Mouse (Mus musculus) limb, embryonic 14.5 days (tissue): ENCODE data around the gene Sae1. TPM values are rescaled to one million over a fixed set of nuclear protein-coding genes. Genes with fewer than 3 reads are reported as not detected.
"Not testable (repeated sequence)": the region's sequence is repeated elsewhere in the genome, so short reads cannot be mapped to it uniquely, and the experiment has no call there.

ENCODE experiments used
- ATAC-seq: fragments of 200-750 bp; cut with Nextera tagmentation; 2 replicates; pipeline ENCODE4 v1.8.0; 2017; ENCODE audit warnings: low read depth, moderate number of reproducible peaks, moderate TSS enrichment; ENCODE audit not compliant: low FRiP score
- DNase-seq: peaks from one replicate; pipeline ENCODE4 v3.0.0-alpha.2; 2015; ENCODE audit warnings: low spot score
- H3K27ac ChIP-seq: fragments of 300-500 bp; sonication (generic); replicated peaks from 2 replicates; pipeline ENCODE4 v1.5.1; 2014; ENCODE audit warnings: low read depth, mild to moderate bottlenecking, low read length, moderate library complexity, mixed read lengths
- H3K27me3 ChIP-seq: fragments of 300-500 bp; sonication (generic); 2 replicates; pipeline ENCODE4 v1.6.1; 2014; ENCODE audit warnings: low read length, mixed read lengths; ENCODE audit not compliant: control insufficient read depth, insufficient read depth
- H3K36me3 ChIP-seq: fragments of 300-500 bp; sonication (generic); 2 replicates; pipeline ENCODE4 v1.6.1; 2014; ENCODE audit warnings: mild to moderate bottlenecking, low read length, moderate library complexity, mixed read lengths; ENCODE audit not compliant: control insufficient read depth, insufficient read depth
- H3K4me1 ChIP-seq: fragments of 300-500 bp; sonication (generic); 2 replicates; pipeline ENCODE4 v1.6.1; 2014; ENCODE audit warnings: antibody characterized with exemption, low read length, mixed read lengths; ENCODE audit not compliant: control insufficient read depth, insufficient read depth
- H3K4me2 ChIP-seq: fragments of 300-500 bp; sonication (generic); replicated peaks from 2 replicates; pipeline ENCODE4 v1.6.1; 2014; ENCODE audit warnings: low read depth, mild to moderate bottlenecking, low read length, moderate library complexity; ENCODE audit not compliant: severe bottlenecking
- H3K4me3 ChIP-seq: fragments of 300-500 bp; sonication (generic); replicated peaks from 2 replicates; pipeline ENCODE4 v1.5.1; 2014; ENCODE audit warnings: low read length
- H3K9ac ChIP-seq: fragments of 300-500 bp; sonication (generic); 2 replicates; pipeline ENCODE4 v1.6.1; 2014; ENCODE audit warnings: mild to moderate bottlenecking, low read depth, low read length, moderate library complexity; ENCODE audit not compliant: severe bottlenecking
- H3K9me3 ChIP-seq: fragments of 300-500 bp; sonication (generic); 2 replicates; pipeline ENCODE4 v1.6.1; 2016; ENCODE audit warnings: low read length; ENCODE audit not compliant: control insufficient read depth
- POLR2A ChIP-seq: fragments of 200-500 bp; IDR thresholded peaks from 2 replicates; pipeline ENCODE4 v1.8.0; 2012; ENCODE audit warnings: inconsistent platforms, mild to moderate bottlenecking, moderate library complexity, borderline replicate concordance; ENCODE audit not compliant: insufficient read depth, insufficient read length; ENCODE audit errors: extremely low read depth
- whole genome bisulfite sequencing: fragments of 180-500 bp; shearing (Covaris S2); extraction: QIAGEN DNeasy Blood & Tissue Kit; methylation state at CpG from one replicate; pipeline ENCODE4 v1.1.7; 2014; 5-methylcytosine and 5-hydroxymethylcytosine counted together
- polyA plus RNA-seq, 2 experiments: library from polyadenylated mRNA; depleted of rRNA in 1 of 2; stranded (reverse) in 1 of 2; unstranded in 1 of 2; fragments of >200 nt; fragmentation: Nextera tagmentation in 1 of 2; extraction: Ambion mirVana in 1 of 2; gene quantifications; 2 replicates each; pipeline versions ENCODE4 v1.2.1 to v1.2.3; 2012 to 2014

Sae1 gene
- polyA plus RNA-seq, 2 experiments: 172 to 273 TPM

GRCm38 (mm10) chr7:16399098-16399819, 11.7 kb upstream of the Sae1 start:
- no peak for TF ChIP-seq POLR2A
- WGBS: under 1% methylated on average over 31 of the region's 31 CpGs
- Histone ChIP-seq H3K9ac (peak overlapping the region; percentile 100), H3K27me3 (no peaks in the 10 kb centered on the region), H3K4me1 (peaks cover 16% of the 10 kb centered on the region), H3K27ac (peak overlapping the region; percentile 100), H3K9me3 (no peaks in the 10 kb centered on the region), H3K4me3 (peak overlapping the region; percentile 81), H3K36me3 (no peaks in the 10 kb centered on the region), H3K4me2 (peak overlapping the region; percentile 77)
- ATAC-seq: peak; percentile 82
- peak; percentile 97 for DNase-seq

GRCm38 (mm10) chr7:16398387-16399050, 10.9 kb upstream of the Sae1 start:
- H3K9ac ChIP-seq: peak overlapping the region; percentile 100
- WGBS: 40% methylated on average over 3 of the region's 3 CpGs
- peak overlapping the region; percentile 100 for H3K27ac ChIP-seq
- no peaks in the 10 kb centered on the region for H3K36me3 ChIP-seq
- no peak for TF ChIP-seq POLR2A
- no peaks in the 10 kb centered on the region for H3K9me3 ChIP-seq
- DNase-seq (no peak), ATAC-seq (no peak)
- H3K4me1 ChIP-seq: peaks cover 12% of the 10 kb centered on the region
- peak overlapping the region; percentile 77 for H3K4me2 ChIP-seq
- H3K4me3 ChIP-seq: peak overlapping the region; percentile 81
- no peaks in the 10 kb centered on the region for H3K27me3 ChIP-seq

GRCm38 (mm10) chr7:16397465-16397864, 9.9 kb upstream of the Sae1 start:
- TF ChIP-seq POLR2A: no peak
- Histone ChIP-seq H3K36me3 (no peaks in the 10 kb centered on the region), H3K4me3 (no peak overlapping the region), H3K27ac (no peak overlapping the region), H3K9ac (no peak overlapping the region), H3K9me3 (no peaks in the 10 kb centered on the region), H3K4me2 (no peak overlapping the region), H3K27me3 (no peaks in the 10 kb centered on the region), H3K4me1 (peaks cover 7% of the 10 kb centered on the region)
- no peak for DNase-seq
- 70% methylated on average over 4 of the region's 4 CpGs for WGBS
- ATAC-seq: no peak

- Histone ChIP-seq H3K27ac (no peak overlapping the region), H3K4me2 (no peak overlapping the region), H3K36me3 (no peaks in the 10 kb centered on the region), H3K9ac (no peak overlapping the region), H3K9me3 (no peaks in the 10 kb centered on the region), H3K4me1 (peaks cover 7% of the 10 kb centered on the region), H3K27me3 (no peaks in the 10 kb centered on the region), H3K4me3 (no peak overlapping the region)
- 3% methylated on average over 2 of the region's 2 CpGs for WGBS
- ATAC-seq (no peak), DNase-seq (peak; percentile 82)
- TF ChIP-seq POLR2A: no peak
Measured at GRCm38 (mm10) chr7:16395944-16396343, 8.3 kb upstream of the Sae1 start.

GRCm38 (mm10) chr7:16392923-16393322, 5.3 kb upstream of the Sae1 start:
- Histone ChIP-seq H3K4me2 (no peak overlapping the region), H3K9ac (no peak overlapping the region), H3K4me1 (peaks cover 3% of the 10 kb centered on the region; the same call in 1 of the 2 replicates), H3K36me3 (no peaks in the 10 kb centered on the region), H3K4me3 (no peak overlapping the region), H3K9me3 (no peaks in the 10 kb centered on the region), H3K27me3 (no peaks in the 10 kb centered on the region), H3K27ac (no peak overlapping the region)
- DNase-seq (no peak), ATAC-seq (no peak)
- 44% methylated on average over 4 of the region's 4 CpGs for WGBS
- TF ChIP-seq POLR2A: no peak

- not testable (repeated sequence) for H3K27me3 ChIP-seq, H3K36me3 ChIP-seq, H3K27ac ChIP-seq, H3K4me3 ChIP-seq, ATAC-seq, DNase-seq, H3K4me2 ChIP-seq, H3K9me3 ChIP-seq, H3K9ac ChIP-seq
- peaks cover 16% of the 10 kb centered on the region for H3K4me1 ChIP-seq
- WGBS: 85% methylated on average over 2 of the region's 2 CpGs
Measured at GRCm38 (mm10) chr7:16389942-16390341, 2.3 kb upstream of the Sae1 start.
